Mouse (Mus musculus): Measurements from ENCODE around the gene Vmn1r40.
A peak's percentile ranks its signal among the peaks of the same experiment; 100 is the strongest.

Gene Vmn1r40

GRCm38 (mm10) chr6:89707240-89707639, at the start of gene Vmn1r40:
Vmn1r40 (plus strand) TSS chr6:89707540.
- no peak for DNase-seq

GRCm38 (mm10) chr6:89658342-89658741, 49.0 kb upstream of the Vmn1r40 start:
- DNase-seq = no peak

DNA sequence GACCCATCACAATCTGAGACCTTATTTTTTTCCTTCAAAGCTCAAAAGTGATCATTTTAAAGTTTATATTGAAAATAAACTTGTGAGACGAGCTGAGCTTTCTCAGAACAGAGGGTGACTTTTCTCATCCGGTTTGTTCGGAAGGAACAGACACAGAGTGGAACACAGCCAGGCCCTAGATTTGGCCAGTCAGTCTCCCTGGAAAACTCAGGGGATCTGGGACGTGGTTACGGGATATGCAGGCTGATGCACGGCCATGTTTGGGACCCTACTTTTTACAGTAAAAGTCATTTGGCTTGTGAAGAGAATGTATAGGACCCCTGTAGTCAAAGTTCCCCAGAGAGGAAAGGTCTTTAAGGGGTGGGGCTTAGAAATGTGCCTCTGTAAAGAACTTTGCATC, 48.4 kb upstream of the Vmn1r40 start:
- DNase-seq = no peak

DNA sequence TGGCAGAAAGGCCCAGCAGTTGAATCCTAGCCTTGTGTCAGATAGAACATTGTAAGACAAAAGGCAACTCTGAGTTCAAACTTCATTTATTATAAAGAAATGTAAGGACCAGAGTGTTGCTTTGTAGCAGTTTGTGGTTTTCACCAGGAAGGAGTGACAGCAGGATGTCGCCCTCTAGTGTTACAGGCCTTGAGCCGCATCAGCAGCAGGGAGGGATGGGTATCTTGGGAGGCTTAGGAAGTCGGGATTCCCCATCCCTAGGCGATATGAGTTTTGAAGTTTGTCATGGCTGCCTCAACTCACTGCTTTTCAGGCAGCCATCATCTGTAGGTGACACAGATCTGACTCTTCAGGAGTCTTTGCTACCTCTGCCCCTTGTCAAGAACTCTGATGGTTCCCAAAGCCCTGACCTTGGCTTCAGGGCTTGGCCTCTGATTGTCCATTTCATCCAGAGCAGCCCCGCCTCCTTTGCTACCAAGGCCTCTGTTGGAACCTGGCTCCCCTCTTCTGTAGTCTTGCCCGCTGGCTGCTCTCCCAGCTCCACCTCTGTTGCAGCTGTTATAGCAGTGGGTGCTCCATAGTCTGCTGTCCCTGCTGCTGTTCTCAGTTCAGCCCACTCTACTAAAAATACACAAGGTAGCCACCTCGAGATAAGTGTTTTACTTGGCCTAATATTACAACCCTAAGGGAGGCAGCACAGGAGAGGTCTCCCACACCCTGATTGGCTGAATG, 47.5 kb upstream of the Vmn1r40 start:
- peak in 1 of 2 experiments; percentile 44 for DNase-seq

DNA sequence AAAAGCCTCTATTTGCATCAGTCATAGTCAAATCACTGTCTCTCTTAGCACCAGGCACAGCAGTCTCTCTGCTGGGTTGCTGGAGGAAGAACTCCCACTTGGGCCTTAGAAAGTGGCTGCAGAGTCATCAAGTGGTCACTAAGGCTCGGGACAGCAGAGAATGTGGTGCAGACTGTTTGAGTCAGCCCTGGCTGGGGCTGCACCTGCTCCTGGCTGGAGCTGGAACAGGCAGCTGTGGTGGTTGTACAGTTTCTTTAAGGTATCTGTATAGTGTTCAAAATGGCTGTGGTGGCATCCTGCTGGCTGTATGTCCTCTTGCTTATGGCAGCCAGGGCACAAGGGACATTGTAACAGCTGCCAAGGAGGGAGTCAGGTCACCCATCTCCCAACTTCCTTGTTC, 46.9 kb upstream of the Vmn1r40 start:
- no peak for DNase-seq

DNA sequence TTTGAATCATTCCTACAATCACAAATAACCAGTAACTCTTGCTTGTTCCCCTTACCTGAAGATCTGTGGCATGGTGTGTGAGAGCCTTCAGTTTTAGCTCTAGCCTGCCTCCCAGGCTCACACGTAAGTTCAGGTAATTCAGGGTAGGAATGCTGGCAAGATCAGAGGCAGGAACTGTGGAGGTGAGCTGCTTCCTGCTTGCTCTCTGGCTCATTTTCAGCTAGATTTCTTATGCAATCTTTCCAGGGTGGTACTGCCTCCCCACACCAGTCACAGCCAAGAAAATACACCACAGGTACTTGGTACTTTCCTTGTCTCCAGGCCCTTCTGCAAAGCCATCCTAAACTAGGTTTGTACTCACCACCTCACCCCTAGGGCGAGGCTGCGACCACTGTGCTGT, 44.8 kb upstream of the Vmn1r40 start:
- DNase-seq = no peak

- no peak for DNase-seq
These were observed 42.2 kb upstream of the Vmn1r40 start for GRCm38 (mm10) chr6:89665155-89665554.

GRCm38 (mm10) chr6:89665667-89666066, 41.7 kb upstream of the Vmn1r40 start:
- DNase-seq = no peak

- no peak for DNase-seq
These were observed 40.4 kb upstream of the Vmn1r40 start for GRCm38 (mm10) chr6:89666976-89667375.

DNA sequence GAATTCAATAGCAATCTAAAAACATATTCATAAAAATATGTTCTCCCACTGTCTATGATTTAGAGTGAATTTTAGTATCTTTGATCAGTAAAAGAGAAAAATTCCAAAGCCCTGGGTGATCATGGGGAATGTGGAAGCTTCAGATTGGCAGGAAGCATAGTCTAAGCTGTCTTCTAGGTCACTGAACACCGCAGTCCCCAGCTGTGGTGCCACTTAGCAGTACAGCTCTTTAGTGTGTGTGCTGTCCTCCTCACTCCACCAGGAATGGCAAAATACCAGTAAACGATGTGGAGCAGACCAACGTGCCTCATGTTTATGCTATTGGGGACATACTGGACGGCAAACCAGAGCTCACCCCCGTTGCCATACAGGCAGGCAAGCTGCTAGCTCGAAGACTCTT, 37.8 kb upstream of the Vmn1r40 start:
- no peak for DNase-seq

GRCm38 (mm10) chr6:89671431-89671830, 35.9 kb upstream of the Vmn1r40 start:
- no peak for DNase-seq

- DNase-seq = no peak
These were observed 34.7 kb upstream of the Vmn1r40 start for GRCm38 (mm10) chr6:89672641-89673040.

DNA sequence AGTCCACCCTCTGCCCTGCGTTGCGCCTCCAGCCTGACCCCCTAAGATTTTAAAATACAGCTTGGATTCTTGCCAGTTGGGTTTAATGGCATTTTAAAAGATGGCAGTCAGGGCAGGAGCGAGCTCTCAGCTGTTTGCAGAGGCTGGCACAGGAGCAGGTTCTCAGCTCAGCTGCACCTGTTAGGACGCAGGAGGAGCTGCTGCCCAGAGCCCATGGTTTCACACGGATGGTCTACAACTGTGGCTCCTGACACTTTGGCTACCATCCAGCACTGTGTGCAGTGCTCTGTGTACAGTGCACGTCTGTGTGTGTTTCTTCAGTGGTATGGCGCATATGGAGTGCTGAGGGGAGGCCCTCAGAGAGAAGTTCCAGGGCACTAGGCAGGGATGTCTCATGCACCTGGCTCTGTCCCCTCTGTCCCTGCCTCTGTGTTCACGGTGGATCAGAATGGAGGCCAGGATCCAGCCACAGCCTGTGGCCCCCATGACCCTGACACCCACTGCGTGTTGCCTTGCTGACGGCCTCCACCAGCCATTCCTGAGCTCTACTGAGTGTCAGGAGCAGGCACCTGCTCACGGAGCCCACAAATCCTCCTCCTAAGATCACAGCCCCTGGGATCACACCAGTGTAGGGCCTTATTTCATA, 34.1 kb upstream of the Vmn1r40 start:
- DNase-seq = no peak

- DNase-seq = no peak
These were observed 28.8 kb upstream of the Vmn1r40 start for GRCm38 (mm10) chr6:89678522-89678921.

DNA sequence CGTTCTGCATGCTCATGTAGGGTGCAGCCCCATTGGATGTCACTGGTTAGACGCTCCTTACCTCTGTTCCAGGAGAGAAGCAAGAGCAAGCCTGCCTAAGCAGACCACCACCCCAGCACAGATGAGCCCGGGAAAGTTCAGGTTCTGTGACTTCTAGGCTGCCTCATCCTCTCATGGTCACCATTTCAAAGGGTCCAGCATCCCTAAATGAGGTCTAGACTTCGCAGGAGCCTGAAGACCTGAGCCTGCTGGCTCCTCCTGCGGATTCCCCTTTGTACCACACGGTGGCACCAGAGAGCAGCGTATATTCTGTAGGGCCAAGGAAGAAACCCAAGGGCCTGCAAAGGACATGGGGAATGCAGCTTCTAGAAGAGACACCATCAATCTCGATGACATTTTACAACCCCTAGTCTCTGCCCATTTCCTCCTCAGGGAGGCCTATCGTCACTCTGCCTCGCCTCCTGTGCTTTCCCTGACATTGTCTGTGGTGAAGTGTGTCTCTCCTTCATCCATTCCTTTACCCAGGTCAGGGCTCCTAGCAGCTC, 28.0 kb upstream of the Vmn1r40 start:
- DNase-seq = peak; percentile 29 to 73

- DNase-seq = peak; percentile 70 to 90
These were observed 27.2 kb upstream of the Vmn1r40 start for GRCm38 (mm10) chr6:89680155-89680554.

- DNase-seq = peak in 1 of 2 experiments; percentile 18
These were observed 23.1 kb upstream of the Vmn1r40 start for GRCm38 (mm10) chr6:89684231-89684630.

DNA sequence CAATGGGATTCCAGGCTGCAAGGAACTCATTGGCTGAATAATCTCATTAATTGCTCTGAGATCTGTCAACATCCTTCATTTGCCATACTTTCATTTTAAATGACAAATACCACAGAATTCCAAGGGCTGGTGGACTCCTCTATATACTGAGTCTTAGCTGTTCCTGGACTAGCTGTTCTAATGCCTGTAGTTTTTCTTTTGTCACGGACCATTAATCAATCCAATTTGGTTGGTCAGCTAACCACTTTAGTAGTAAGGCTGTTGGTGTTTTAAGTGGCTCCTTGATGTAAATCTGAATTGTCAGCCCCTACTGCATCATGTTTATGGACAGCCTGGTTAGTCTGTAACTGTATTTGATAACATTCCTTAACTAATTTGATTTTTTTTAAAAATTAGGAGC, 20.2 kb upstream of the Vmn1r40 start:
- peak in 1 of 2 experiments; percentile 13 for DNase-seq

- DNase-seq = no peak
These were observed 716 bp upstream of the Vmn1r40 start for GRCm38 (mm10) chr6:89706624-89707023.

DNA sequence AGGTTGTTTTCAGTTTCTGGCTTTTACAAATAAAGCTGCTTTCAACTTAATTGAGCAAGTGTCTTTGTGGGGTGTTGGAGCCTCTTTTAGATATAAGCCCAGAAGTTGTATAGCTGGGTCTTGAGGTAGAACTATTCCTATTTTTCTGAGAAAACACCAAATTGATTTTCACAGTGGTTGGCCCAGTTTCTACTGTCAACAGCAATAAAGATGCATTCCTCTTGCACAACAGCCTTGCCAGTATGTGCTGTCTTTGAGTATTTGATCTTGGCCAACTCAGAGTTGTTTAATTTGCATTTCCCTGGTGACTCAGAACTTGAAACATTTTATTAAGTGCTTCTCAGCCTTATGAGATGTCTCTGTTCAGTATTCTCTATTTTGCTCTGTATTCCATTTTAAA, 10.7 kb downstream of the Vmn1r40 start:
- no peak for DNase-seq

- no peak for DNase-seq
These were observed 33.1 kb downstream of the Vmn1r40 start, which contains the start of gene Vmn1r41 for GRCm38 (mm10) chr6:89740466-89740865. Vmn1r41 (plus strand) TSS chr6:89740766.

DNA sequence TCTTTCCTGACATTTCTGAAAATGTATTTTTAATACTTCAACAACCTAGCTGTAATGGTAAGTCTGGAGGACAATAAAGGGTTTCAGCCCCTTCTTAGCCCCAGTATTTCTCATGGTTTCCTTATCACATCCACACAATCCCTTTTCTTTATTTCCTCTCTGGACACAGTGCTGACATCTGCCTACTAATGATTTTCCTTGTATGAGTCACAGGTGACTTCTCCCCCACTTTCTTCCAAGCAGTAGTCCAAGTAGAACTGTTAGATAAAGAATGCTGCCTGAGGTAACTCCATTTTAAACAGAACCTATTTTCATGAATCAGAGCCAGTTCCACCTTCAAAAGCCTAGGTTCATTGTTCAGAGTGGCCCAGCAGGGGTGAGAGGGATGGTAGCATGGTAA, 35.5 kb downstream of the Vmn1r40 start:
- no peak for DNase-seq
